ENCODE assay signal across 9 mouse cellular contexts in genomic region chr11:98710416-98711045, GRCm38 (mm10). TPM values are rescaled to one million over a fixed set of nuclear protein-coding genes. Genes with fewer than 3 reads are reported as not detected.
A peak's percentile ranks its signal among the peaks of the same experiment; 100 is the strongest.
DNase-seq lines count a peak whose midpoint lies in the region; ATAC-seq and TF ChIP-seq lines count a peak whose summit lies in the region.
"Had no signal": no experiment of that assay in that cellular context is flagged by ENCODE, and none has a peak within 500 bp of the region (broad histone marks: within the 10 kb centered on the region; RNA-seq: fewer than 3 reads in every experiment).

No protein-coding gene starts in this region.

- H3K4me1 ChIP-seq in MEL (ENCODE audit: control insufficient read depth in 1 of 2, insufficient read depth in 2 of 2, low read length in 2 of 2): peaks cover 0 to 7% of the 10 kb centered on the region in 2 experiments; a peak in 2 of 4 replicates
- H3K4me1 ChIP-seq in forebrain, embryonic 13.5 days: no peaks in the 10 kb centered on the region
- peaks cover 43% of the 10 kb centered on the region for H3K4me1 ChIP-seq in lung, embryonic 16.5 days (replicated peaks; ENCODE audit: control insufficient read depth, insufficient read depth, low read length)

- H3K4me3 ChIP-seq in MEL (ENCODE audit: control insufficient read depth in 1 of 2, insufficient read depth in 1 of 2, low read depth in 2 of 2, low read length in 2 of 2): no peak overlapping the region
- H3K4me3 ChIP-seq in forebrain, embryonic 13.5 days: no peak overlapping the region
- no peak overlapping the region for H3K4me3 ChIP-seq in lung, embryonic 16.5 days (ENCODE audit: low read length)
- H3K4me3 ChIP-seq: neural tube, embryonic 13.5 days had no signal

- TF ChIP-seq POLR2A in MEL (IDR thresholded peaks at IDR 0.05; ENCODE audit: control insufficient read depth in 1 of 2, insufficient read depth in 1 of 2, low read depth in 1 of 2, low read length in 2 of 2, poor library complexity in 1 of 2): no peak; a peak in 1 of 4 replicates

- no peaks in the 10 kb centered on the region for H3K9me3 ChIP-seq in MEL (replicated peaks; ENCODE audit: insufficient read depth, low read length)
- H3K9me3 ChIP-seq in forebrain, embryonic 13.5 days (replicated peaks): no peaks in the 10 kb centered on the region
- no peaks in the 10 kb centered on the region for H3K9me3 ChIP-seq in lung, embryonic 16.5 days (ENCODE audit: control insufficient read depth, low read length)
- H3K9me3 ChIP-seq: neural tube, embryonic 13.5 days had no signal

- no peak for TF ChIP-seq EP300 in MEL (IDR thresholded peaks at IDR 0.05; ENCODE audit: low read depth in 1 of 2, low read length in 2 of 2)

- peak; percentile 96 to 99 (median 98) for TF ChIP-seq CTCF in MEL (IDR thresholded peaks at IDR 0.05 in 2 of 3, conservative IDR thresholded peaks at IDR 0.05 in 1 of 3; ENCODE audit: control insufficient read depth in 1 of 3, insufficient read depth in 1 of 3, low read depth in 2 of 3, low read length in 3 of 3, poor library complexity in 1 of 3, severe bottlenecking in 1 of 3)

- intact Hi-C loops in heart, postnatal 14 days (cut with DNase I): no loop called here

- H3K9ac ChIP-seq in MEL (ENCODE audit: control insufficient read depth, low read depth, low read length, poor library complexity, severe bottlenecking): no peak overlapping the region
- H3K9ac ChIP-seq in forebrain, embryonic 13.5 days: no peak overlapping the region
- no peak overlapping the region for H3K9ac ChIP-seq in lung, embryonic 16.5 days (ENCODE audit: low read length)
- H3K9ac ChIP-seq: neural tube, embryonic 13.5 days had no signal

- no peak overlapping the region for H3K4me2 ChIP-seq in forebrain, embryonic 13.5 days
- no peak overlapping the region for H3K4me2 ChIP-seq in lung, embryonic 16.5 days (ENCODE audit: low read depth, low read length)
- H3K4me2 ChIP-seq: neural tube, embryonic 13.5 days had no signal

- peak; percentile 44 for TF ChIP-seq RAD21 in MEL (IDR thresholded peaks at IDR 0.05; ENCODE audit: low read depth, low read length)

- peak overlapping the region; percentile 9; the same call in 1 of the 2 replicates for H3K27ac ChIP-seq in MEL (ENCODE audit: control insufficient read depth, low read depth, low read length)
- no peak overlapping the region for H3K27ac ChIP-seq in forebrain, embryonic 13.5 days
- H3K27ac ChIP-seq in lung, embryonic 16.5 days (ENCODE audit: low read length): peak overlapping the region; percentile 31
- H3K27ac ChIP-seq: neural tube, embryonic 13.5 days had no signal

- H3K27me3 ChIP-seq in MEL (ENCODE audit: control insufficient read depth in 1 of 2, insufficient read depth in 2 of 2, low read length in 2 of 2): no peaks in the 10 kb centered on the region
- H3K27me3 ChIP-seq in forebrain, embryonic 13.5 days: no peaks in the 10 kb centered on the region
- H3K27me3 ChIP-seq in lung, embryonic 16.5 days (ENCODE audit: control insufficient read depth, insufficient read depth, low read depth, low read length): no peaks in the 10 kb centered on the region
- H3K27me3 ChIP-seq: neural tube, embryonic 13.5 days had no signal

- peaks cover 2 to 6% of the 10 kb centered on the region in 2 experiments for H3K36me3 ChIP-seq in MEL (ENCODE audit: control insufficient read depth in 1 of 2, insufficient read depth in 2 of 2, low read length in 2 of 2)
- peaks cover 95% of the 10 kb centered on the region for H3K36me3 ChIP-seq in forebrain, embryonic 13.5 days (ENCODE audit: poor library complexity, severe bottlenecking)
- H3K36me3 ChIP-seq in lung, embryonic 16.5 days (ENCODE audit: control insufficient read depth, insufficient read depth, low read length): peaks cover 15% of the 10 kb centered on the region; the same call in 1 of the 2 replicates

- ATAC-seq in forebrain, embryonic 13.5 days: 0 out of 2 replicates have a peak, but pooled peaks have one; percentile 24
- 0 out of 2 replicates have a peak, but pooled peaks have one; percentile 10 for ATAC-seq in lung, embryonic 16.5 days (ENCODE audit: low read depth)

- WGBS in forebrain, embryonic 13.5 days: 50% methylated on average over 12 of the region's 12 CpGs
- WGBS in lung, embryonic 16.5 days: 48% methylated on average over 12 of the region's 12 CpGs

- peak; percentile 91 for DNase-seq in MEL (ENCODE audit: low read depth, low spot score)
- DNase-seq in c-Kit-positive CD71-positive TER-119-negative erythroid progenitor cells, embryonic 14.5 days (ENCODE audit: low read depth): peak; percentile 83
- DNase-seq in heart, postnatal 14 days: peak; percentile 88 to 92
- DNase-seq in layer of hippocampus, adult 8-10 months (ENCODE audit: low spot score in 2 of 2): peak; percentile 56 to 81
- DNase-seq in retina, postnatal 1 day: peak; percentile 90
- peak; percentile 88 for DNase-seq in urinary bladder, postnatal 25 days (ENCODE audit: low spot score)

- no peaks in the 10 kb centered on the region for H3K79me2 ChIP-seq in MEL (ENCODE audit: control insufficient read depth, insufficient read depth, low read length, poor library complexity)

TF ChIP-seq in MEL, 35 proteins besides CTCF, POLR2A, EP300 and RAD21:
- TF ChIP-seq MYB (IDR thresholded peaks at IDR 0.05; ENCODE audit: low read depth, low read length) (no peak), POLR2AphosphoS5 (IDR thresholded peaks at IDR 0.05; ENCODE audit: borderline replicate concordance, low read depth, low read length) (no peak), TBP (IDR thresholded peaks at IDR 0.05; ENCODE audit: low read depth, low read length) (no peak), TAL1 (IDR thresholded peaks at IDR 0.05; ENCODE audit: low read length) (no peak), ELF1 (IDR thresholded peaks at IDR 0.05; ENCODE audit: low read depth, low read length) (no peak), SMC3 (IDR thresholded peaks at IDR 0.05; ENCODE audit: low read depth, low read length) (peak; percentile 69), SIN3A (IDR thresholded peaks at IDR 0.05; ENCODE audit: low read length) (no peak), JUND (IDR thresholded peaks at IDR 0.05; ENCODE audit: low read depth, low read length) (no peak), CHD2 (IDR thresholded peaks at IDR 0.05; ENCODE audit: low read length) (no peak), MYC (IDR thresholded peaks at IDR 0.05; ENCODE audit: low read depth, low read length) (peak; percentile 41; the same call in 1 of the 2 replicates), UBTF (IDR thresholded peaks at IDR 0.05; ENCODE audit: borderline replicate concordance, insufficient read depth, low read depth, low read length) (no peak), KAT2A (conservative IDR thresholded peaks at IDR 0.05; ENCODE audit: low read depth, low read length) (no peak), MAX (IDR thresholded peaks at IDR 0.05; ENCODE audit: low read length) (0 out of 2 replicates have a peak, but pooled peaks have one; percentile 19)
TF ChIP-seq in MEL: peak in this region for 3.

RNA-seq across cellular contexts. Expression of gene Csf3, which starts 9.5 kb away (rescaled TPM):
- total RNA-seq in MEL (2012; rRNA removed): not detected in 2 replicates
- under 1 TPM in 1 of 2 experiments, not detected in 1; 0.18 TPM for polyA plus RNA-seq in MEL (2012; ENCODE audit: insufficient read depth in 1 of 2, insufficient read length in 2 of 2, low read depth in 1 of 2, low replicate concordance in 2 of 2, missing spikeins in 1 of 2)
- 0.12 TPM in 1 of 2 replicates, not detected in the other for polyA plus RNA-seq in forebrain, embryonic 13.5 days (2015; fragmentation: Nextera tagmentation; extraction: Ambion mirVana)
- not detected for total RNA-seq in heart, postnatal 14 days (2021)
- not detected for total RNA-seq in layer of hippocampus, adult 8-10 months (2022)
- not detected in 2 replicates for polyA plus RNA-seq in lung, embryonic 16.5 days (2015; fragmentation: Nextera tagmentation; extraction: Ambion mirVana)
- polyA plus RNA-seq: neural tube, embryonic 13.5 days had no signal

RNA-seq across cellular contexts. Expression of gene Med24, which starts 18.7 kb away (rescaled TPM):
- 37.5 and 41.4 TPM in 2 replicates for total RNA-seq in MEL (2012; rRNA removed)
- 10 to 100 TPM in 1 of 2 experiments, not detected in 1; 89.8 TPM for polyA plus RNA-seq in MEL (2012; ENCODE audit: insufficient read depth in 1 of 2, insufficient read length in 2 of 2, low read depth in 1 of 2, low replicate concordance in 2 of 2, missing spikeins in 1 of 2)
- 79.0 and 86.0 TPM in 2 replicates for polyA plus RNA-seq in forebrain, embryonic 13.5 days (2015; fragmentation: Nextera tagmentation; extraction: Ambion mirVana)
- 10 to 100 TPM; 49.5 to 49.8 TPM for total RNA-seq in heart, postnatal 14 days (2021)
- total RNA-seq in layer of hippocampus, adult 8-10 months (2022): 100 to 1,000 TPM; 118 to 162 (median 138) TPM
- polyA plus RNA-seq in lung, embryonic 16.5 days (2015; fragmentation: Nextera tagmentation; extraction: Ambion mirVana): 56.6 and 57.8 TPM in 2 replicates

RNA-seq across cellular contexts. Expression of gene Psmd3, which starts 28.2 kb away (rescaled TPM):
- 350 and 385 TPM in 2 replicates for total RNA-seq in MEL (2012; rRNA removed)
- 100 to 1,000 TPM; 214 to 417 TPM for polyA plus RNA-seq in MEL (2012; ENCODE audit: insufficient read depth in 1 of 2, insufficient read length in 2 of 2, low read depth in 1 of 2, low replicate concordance in 2 of 2, missing spikeins in 1 of 2)
- polyA plus RNA-seq in forebrain, embryonic 13.5 days (2015; fragmentation: Nextera tagmentation; extraction: Ambion mirVana): 187 and 198 TPM in 2 replicates
- total RNA-seq in heart, postnatal 14 days (2021): 100 to 1,000 TPM; 110 TPM
- 100 to 1,000 TPM; 115 to 128 (median 124) TPM for total RNA-seq in layer of hippocampus, adult 8-10 months (2022)
- polyA plus RNA-seq in lung, embryonic 16.5 days (2015; fragmentation: Nextera tagmentation; extraction: Ambion mirVana): 165 and 177 TPM in 2 replicates

RNA-seq across cellular contexts. Expression of gene Thra, which starts 29.9 kb away (rescaled TPM):
- 22.0 and 29.6 TPM in 2 replicates for total RNA-seq in MEL (2012; rRNA removed)
- 10 to 100 TPM in 1 of 2 experiments, not detected in 1; 50.9 TPM for polyA plus RNA-seq in MEL (2012; ENCODE audit: insufficient read depth in 1 of 2, insufficient read length in 2 of 2, low read depth in 1 of 2, low replicate concordance in 2 of 2, missing spikeins in 1 of 2)
- 93.5 and 95.2 TPM in 2 replicates for polyA plus RNA-seq in forebrain, embryonic 13.5 days (2015; fragmentation: Nextera tagmentation; extraction: Ambion mirVana)
- 100 to 1,000 TPM; 123 to 130 TPM for total RNA-seq in heart, postnatal 14 days (2021)
- 100 to 1,000 TPM; 919 to 985 (median 938) TPM for total RNA-seq in layer of hippocampus, adult 8-10 months (2022)
- polyA plus RNA-seq in lung, embryonic 16.5 days (2015; fragmentation: Nextera tagmentation; extraction: Ambion mirVana): 36.3 and 36.4 TPM in 2 replicates

RNA-seq across cellular contexts. Expression of gene Gsdma, which starts 46.4 kb away (rescaled TPM):
- 0.23 and 0.62 TPM in 2 replicates for total RNA-seq in MEL (2012; rRNA removed)
- polyA plus RNA-seq in MEL (2012; ENCODE audit: insufficient read depth in 1 of 2, insufficient read length in 2 of 2, low read depth in 1 of 2, low replicate concordance in 2 of 2, missing spikeins in 1 of 2): 1 to 10 TPM in 1 of 2 experiments, not detected in 1; 1.2 TPM
- not detected in 2 replicates for polyA plus RNA-seq in forebrain, embryonic 13.5 days (2015; fragmentation: Nextera tagmentation; extraction: Ambion mirVana)
- not detected for total RNA-seq in heart, postnatal 14 days (2021)
- under 1 TPM in 1 of 4 experiments, not detected in 3; 0.22 TPM for total RNA-seq in layer of hippocampus, adult 8-10 months (2022)
- polyA plus RNA-seq in lung, embryonic 16.5 days (2015; fragmentation: Nextera tagmentation; extraction: Ambion mirVana): 0.09 TPM in 1 of 2 replicates, not detected in the other
- polyA plus RNA-seq: neural tube, embryonic 13.5 days had no signal
